Mouse (Mus musculus) embryonic facial prominence, embryonic 10.5 days (tissue): ENCODE measurements around the gene Ptprn2. TPM values are rescaled to one million over a fixed set of nuclear protein-coding genes. Genes with fewer than 3 reads are reported as not detected.

Experiments used
- DNase-seq: peaks from one replicate; pipeline ENCODE4 v3.0.0-alpha.2; 2017; ENCODE audit warnings: low spot score
- H3K27ac ChIP-seq: fragments of 300-500 bp; sonication (generic); replicated peaks from 2 replicates; pipeline ENCODE4 v1.5.1; 2016; ENCODE audit warnings: mild to moderate bottlenecking
- H3K27me3 ChIP-seq: fragments of 300-500 bp; sonication (generic); replicated peaks from 2 replicates; pipeline ENCODE4 v1.6.1; 2016; ENCODE audit warnings: low read depth, mild to moderate bottlenecking; ENCODE audit not compliant: poor library complexity, severe bottlenecking
- H3K36me3 ChIP-seq: fragments of 300-500 bp; sonication (generic); replicated peaks from 2 replicates; pipeline ENCODE4 v1.6.1; 2016; ENCODE audit warnings: mild to moderate bottlenecking, moderate library complexity
- H3K4me1 ChIP-seq: fragments of 300-500 bp; sonication (generic); 2 replicates; pipeline ENCODE4 v1.6.1; 2016
- H3K4me3 ChIP-seq: fragments of 300-500 bp; sonication (generic); 2 replicates; pipeline ENCODE4 v1.5.1; 2016; ENCODE audit warnings: mild to moderate bottlenecking, moderate library complexity
- H3K9me3 ChIP-seq: fragments of 300-500 bp; sonication (generic); 2 replicates; pipeline ENCODE4 v1.6.1; 2016; ENCODE audit warnings: mild to moderate bottlenecking
- WGBS: fragments of 180-500 bp; shearing (Covaris S2); methylation state at CpG from one replicate; pipeline ENCODE4 v1.1.7; 2016; 5-methylcytosine and 5-hydroxymethylcytosine counted together
- polyA plus RNA-seq: library from polyadenylated mRNA; unstranded; fragments of >200 nt; fragmentation: Nextera tagmentation; extraction: Ambion mirVana; gene quantifications from 2 replicates; pipeline ENCODE4 v1.2.1, GENCODE M21; 2016

The Ptprn2 gene
- polyA plus RNA-seq, 1 experiment from 2014 or later = 1.4 TPM

DNA sequence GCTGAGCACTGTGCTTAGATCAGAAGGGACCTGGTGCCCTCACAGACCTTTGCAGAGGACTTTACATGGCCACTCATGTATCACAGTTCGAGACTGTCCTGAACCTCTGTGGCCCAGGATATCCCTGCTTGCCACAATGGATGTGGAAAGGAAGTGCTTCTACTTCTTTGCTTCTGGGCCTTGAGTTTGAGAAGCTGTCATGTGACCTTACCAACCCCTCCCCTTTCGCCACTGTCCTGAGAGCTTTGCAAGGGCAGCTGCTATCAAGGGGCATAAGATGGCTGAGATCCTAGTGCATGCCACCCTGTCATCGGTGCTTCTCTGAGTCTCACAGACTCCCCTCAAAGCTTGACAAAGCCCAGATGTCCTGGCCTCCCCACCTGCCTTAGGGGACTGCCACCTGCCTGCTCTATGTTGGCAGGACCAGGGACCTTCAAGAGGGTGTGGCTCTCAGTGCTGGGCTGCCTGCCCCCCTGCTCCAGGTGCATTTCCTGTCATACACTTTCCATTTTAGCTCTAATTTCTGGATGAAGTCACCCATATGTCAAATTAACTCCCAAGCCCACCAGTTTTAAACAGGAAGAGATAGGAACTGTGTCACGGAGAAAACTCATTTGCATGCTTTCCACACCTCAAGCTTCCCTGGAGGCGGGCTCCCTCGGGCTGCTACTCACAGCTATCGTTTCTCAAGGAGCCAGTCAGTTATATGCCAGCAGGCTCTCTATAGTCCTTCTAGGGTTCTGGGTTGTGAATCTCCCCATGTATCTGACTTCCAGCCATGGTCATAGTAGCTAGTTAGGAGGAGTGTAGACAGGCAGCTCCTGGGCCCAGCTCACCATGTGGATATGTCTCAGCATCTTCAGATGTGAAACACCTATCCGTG, 112.8 kb downstream of the Ptprn2 start:
- H3K36me3 ChIP-seq = no peaks in the 10 kb centered on the region
- H3K9me3 ChIP-seq = no peaks in the 10 kb centered on the region
- peaks cover 4% of the 10 kb centered on the region; the same call in 1 of the 2 replicates for H3K4me1 ChIP-seq
- no peak overlapping the region for H3K4me3 ChIP-seq
- no peak for DNase-seq
- no peak overlapping the region for H3K27ac ChIP-seq
- H3K27me3 ChIP-seq = no peaks in the 10 kb centered on the region
- 80% methylated on average over 8 of the region's 8 CpGs for WGBS

DNA sequence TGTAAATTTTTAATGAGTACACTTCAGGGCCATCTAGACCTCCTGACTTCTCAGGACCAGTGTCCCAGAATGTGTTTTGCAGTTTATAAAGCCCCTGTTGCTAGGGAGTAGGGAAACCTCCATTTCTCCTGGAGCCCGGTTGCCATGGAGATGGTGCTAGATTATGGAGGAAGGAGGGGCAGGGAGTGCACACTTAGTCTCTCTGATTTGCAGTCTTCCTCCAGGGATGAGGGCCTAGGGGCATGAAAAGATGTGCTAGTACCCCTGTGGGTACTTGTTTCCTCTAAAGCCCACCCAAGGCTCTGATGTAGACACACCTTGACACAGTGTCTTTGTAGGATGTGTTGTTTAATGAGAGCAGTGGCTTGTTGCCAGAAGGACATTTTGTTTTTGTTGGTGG, 114.0 kb downstream of the Ptprn2 start:
- H3K27ac ChIP-seq = no peak overlapping the region
- H3K9me3 ChIP-seq = no peaks in the 10 kb centered on the region
- no peaks in the 10 kb centered on the region for H3K27me3 ChIP-seq
- 83% methylated on average over 1 of the region's 1 CpGs for whole genome bisulfite sequencing
- H3K36me3 ChIP-seq = no peaks in the 10 kb centered on the region
- no peak overlapping the region for H3K4me3 ChIP-seq
- H3K4me1 ChIP-seq = peaks cover 4% of the 10 kb centered on the region; the same call in 1 of the 2 replicates
- peak; percentile 39 for DNase-seq

DNA sequence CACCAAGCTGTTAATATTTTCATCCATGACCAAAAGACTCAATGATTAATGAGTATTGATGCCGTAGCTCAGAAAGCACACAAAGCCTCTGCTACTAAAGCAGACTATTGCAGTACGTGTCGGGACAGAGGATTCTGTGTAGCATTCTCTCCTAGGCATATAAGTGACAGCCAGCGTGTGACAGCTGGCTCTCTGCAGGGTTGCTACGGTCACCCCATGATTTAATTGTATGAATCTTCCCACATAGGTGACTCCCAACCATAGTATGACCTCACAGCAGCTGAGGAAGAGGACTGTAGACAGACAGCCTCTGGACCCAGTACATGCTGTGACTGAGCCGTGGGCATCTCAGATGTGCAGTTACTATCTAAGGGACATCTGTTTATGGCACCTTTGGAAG, 114.5 kb downstream of the Ptprn2 start:
- Histone ChIP-seq H3K4me1 (peaks cover 4% of the 10 kb centered on the region; the same call in 1 of the 2 replicates), H3K4me3 (no peak overlapping the region), H3K9me3 (no peaks in the 10 kb centered on the region), H3K27ac (no peak overlapping the region), H3K36me3 (no peaks in the 10 kb centered on the region), H3K27me3 (no peaks in the 10 kb centered on the region)
- 80% methylated on average over 6 of the region's 6 CpGs for WGBS
- no peak for DNase-seq

DNA sequence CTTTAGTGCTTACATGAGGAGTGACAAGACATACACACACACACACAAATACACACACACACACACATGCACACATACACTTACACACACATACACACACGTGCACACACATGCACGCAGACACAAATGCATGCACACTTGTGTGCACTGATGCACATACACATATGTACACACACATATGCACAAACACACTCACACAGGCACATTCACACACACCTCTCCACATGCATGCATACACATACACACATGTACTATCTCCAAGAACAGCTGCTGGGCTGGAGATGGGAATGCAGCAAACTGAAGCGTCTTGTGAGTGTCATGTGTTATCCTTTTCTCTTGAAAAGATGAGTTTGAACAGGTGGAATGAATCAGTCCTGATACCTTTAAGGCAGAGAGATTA, 115.9 kb downstream of the Ptprn2 start:
- Histone ChIP-seq H3K9me3 (no peaks in the 10 kb centered on the region), H3K27ac (no peak overlapping the region), H3K27me3 (no peaks in the 10 kb centered on the region), H3K4me3 (no peak overlapping the region), H3K36me3 (no peaks in the 10 kb centered on the region), H3K4me1 (peaks cover 7% of the 10 kb centered on the region)
- DNase-seq = no peak
- WGBS = 83% methylated on average over 3 of the region's 3 CpGs

DNA sequence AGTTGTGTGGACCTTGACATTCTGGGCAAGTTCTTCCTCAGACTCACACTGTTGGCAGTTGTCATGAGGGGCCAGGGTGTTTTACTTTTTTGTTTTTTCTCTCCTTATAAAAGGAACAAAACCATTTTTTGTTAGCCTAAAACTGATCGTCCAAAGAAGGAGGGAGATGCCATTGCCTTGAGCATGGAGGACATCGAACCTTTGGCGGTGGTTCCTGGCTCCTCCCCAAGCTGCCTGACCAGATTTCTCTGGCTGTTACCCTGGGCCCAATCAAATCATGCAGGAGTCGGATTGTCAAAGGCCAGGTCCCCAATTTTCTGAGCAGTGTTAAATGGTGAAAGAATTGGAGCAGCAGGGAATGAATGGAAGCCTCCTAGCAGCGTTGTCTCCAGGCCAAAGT, 116.4 kb downstream of the Ptprn2 start:
- H3K27ac ChIP-seq = no peak overlapping the region
- no peaks in the 10 kb centered on the region for H3K9me3 ChIP-seq
- peaks cover 12% of the 10 kb centered on the region for H3K4me1 ChIP-seq
- 79% methylated on average over 5 of the region's 5 CpGs for WGBS
- H3K27me3 ChIP-seq = no peaks in the 10 kb centered on the region
- H3K4me3 ChIP-seq = no peak overlapping the region
- no peaks in the 10 kb centered on the region for H3K36me3 ChIP-seq
- DNase-seq = no peak

DNA sequence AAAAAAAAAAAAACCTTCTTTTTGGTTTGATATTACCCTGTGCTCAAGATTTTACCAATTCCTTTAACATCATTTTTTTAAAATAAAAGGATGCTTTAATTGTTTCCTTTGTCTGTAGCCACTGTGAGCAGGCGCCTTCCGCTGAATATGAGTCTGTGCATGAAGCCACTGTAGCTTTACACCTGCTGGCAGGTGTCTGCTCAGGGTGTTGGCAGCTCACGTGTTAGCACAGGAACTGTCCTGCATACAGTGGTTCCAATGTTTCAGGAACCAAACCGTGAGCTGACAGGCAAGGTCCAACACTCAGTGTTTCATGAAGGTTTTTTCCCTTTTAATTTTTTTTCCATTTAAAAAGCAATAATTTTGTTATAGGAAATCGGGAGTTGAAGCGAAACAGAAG, 123.1 kb downstream of the Ptprn2 start:
- 89% methylated on average over 6 of the region's 6 CpGs for WGBS
- DNase-seq = no peak
- Histone ChIP-seq H3K4me3 (no peak overlapping the region), H3K36me3 (no peaks in the 10 kb centered on the region), H3K27ac (no peak overlapping the region), H3K27me3 (no peaks in the 10 kb centered on the region), H3K9me3 (no peaks in the 10 kb centered on the region), H3K4me1 (peaks cover 8% of the 10 kb centered on the region)

DNA sequence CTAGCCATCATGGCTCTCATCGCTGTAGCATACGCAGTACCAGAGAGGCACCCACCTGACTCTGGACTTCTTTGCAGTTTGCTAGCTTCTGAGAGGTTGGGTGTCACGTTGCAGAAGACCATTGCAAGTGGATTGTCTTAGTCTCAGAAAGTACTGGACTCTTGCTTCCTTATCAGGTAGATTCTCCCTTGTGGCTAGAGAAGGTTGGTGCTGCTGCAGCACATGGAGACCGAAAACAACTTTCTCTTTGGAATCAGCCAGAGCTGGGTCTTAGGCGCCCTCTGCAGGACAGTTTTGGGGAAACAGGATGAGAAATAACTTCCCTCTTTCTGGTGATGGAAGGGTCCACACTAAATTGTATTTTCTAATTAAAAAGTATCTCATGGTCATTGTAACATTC, 134.3 kb downstream of the Ptprn2 start:
- 46% methylated on average over 5 of the region's 5 CpGs for WGBS
- Histone ChIP-seq H3K27me3 (no peaks in the 10 kb centered on the region), H3K4me1 (no peaks in the 10 kb centered on the region), H3K36me3 (no peaks in the 10 kb centered on the region), H3K4me3 (no peak overlapping the region), H3K9me3 (no peaks in the 10 kb centered on the region), H3K27ac (no peak overlapping the region)
- DNase-seq = peak; percentile 77

DNA sequence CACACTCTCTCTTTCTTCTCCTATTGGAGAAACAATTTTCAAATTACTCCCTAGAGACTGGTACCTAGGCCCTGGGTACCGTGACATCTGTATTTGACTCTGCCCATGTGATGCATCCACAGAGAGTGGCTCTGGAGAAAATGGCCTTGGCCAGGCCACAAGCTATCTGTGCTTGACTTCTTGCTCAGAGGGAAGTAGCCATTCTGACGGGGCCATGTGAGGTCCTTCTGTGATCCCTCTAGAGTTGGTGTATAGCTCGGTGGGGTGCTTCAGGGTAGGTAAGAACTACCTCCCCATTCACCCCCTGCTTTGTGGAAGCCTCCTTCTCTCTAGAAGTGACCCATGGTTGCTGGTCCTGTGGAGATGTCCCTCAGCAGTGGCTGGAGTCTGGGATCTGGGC, 134.8 kb downstream of the Ptprn2 start:
- WGBS = 77% methylated on average over 3 of the region's 3 CpGs
- no peak overlapping the region for H3K27ac ChIP-seq
- no peaks in the 10 kb centered on the region for H3K36me3 ChIP-seq
- H3K4me1 ChIP-seq = no peaks in the 10 kb centered on the region
- no peaks in the 10 kb centered on the region for H3K9me3 ChIP-seq
- no peak for DNase-seq
- H3K4me3 ChIP-seq = no peak overlapping the region
- H3K27me3 ChIP-seq = no peaks in the 10 kb centered on the region

DNA sequence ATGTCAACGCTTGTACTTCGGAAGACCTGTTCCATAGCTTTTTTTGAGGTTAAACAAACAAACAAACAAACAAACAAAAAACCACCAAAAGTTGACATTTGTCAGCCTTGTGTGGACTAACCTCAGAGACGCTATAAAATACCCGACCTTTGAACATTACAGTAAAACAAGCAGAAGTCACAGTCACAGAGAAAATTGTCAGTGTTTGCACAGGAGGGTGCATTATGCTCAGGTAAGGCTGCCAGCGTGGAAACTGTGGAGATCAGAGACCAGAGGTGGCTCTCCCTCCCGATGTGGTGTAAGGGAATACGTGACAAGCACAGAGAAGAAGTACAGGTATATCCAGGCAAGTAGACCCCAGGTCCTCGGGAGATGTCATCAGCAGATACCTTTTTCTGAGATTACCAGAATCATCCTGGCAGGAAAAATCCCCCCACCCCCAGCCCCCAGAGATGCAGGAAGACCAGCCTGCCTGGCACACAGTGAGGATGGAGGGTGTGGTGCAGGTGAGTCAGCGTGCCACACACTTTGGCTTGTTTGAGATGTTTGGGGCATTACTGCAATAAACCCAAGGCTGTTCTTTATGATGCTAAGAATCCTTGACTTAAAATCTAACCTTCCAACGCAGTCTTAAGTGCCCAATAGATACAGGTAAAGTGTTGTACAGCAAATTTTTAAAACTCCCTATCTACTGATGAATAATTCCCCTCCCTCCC, 136.0 kb downstream of the Ptprn2 start:
- no peaks in the 10 kb centered on the region for H3K27me3 ChIP-seq
- H3K36me3 ChIP-seq = no peaks in the 10 kb centered on the region
- no peaks in the 10 kb centered on the region for H3K9me3 ChIP-seq
- 82% methylated on average over 10 of the region's 10 CpGs for WGBS
- no peak overlapping the region for H3K4me3 ChIP-seq
- no peaks in the 10 kb centered on the region for H3K4me1 ChIP-seq
- no peak for DNase-seq
- H3K27ac ChIP-seq = no peak overlapping the region

DNA sequence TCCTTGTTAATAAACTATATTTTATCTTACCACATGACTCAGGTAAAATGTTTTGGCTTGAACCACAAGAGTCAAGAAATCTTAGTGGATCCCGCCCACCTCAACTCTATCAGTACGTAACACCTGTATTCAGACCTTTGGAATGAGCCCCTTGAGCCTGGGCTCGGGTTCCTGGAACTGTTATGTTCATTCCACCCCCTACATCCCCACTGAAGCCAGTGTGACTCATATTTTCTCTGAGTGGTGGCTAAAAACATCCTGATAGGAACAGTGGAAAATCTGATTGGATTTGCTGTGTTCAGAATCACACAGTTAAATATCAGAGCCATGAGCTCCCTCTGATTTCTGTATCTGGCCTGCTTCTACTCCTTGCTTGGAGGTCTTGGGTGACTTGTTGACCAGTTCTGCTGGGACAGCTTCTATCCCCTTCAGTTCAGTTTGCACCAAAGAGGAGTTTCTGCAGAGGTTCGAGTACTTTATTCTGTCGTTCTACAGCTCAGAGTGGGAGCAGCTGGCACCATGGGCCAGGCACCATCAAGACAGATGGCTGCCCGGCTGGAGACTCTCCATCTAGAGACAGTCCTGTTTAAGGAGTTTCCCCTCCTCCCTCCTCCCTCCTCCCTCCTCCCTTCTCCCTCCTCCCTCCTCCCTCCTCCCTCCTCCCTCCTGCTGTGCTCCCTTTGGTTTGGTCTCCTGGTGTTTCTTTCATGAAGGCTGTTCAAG, 137.3 kb downstream of the Ptprn2 start:
- no peak for DNase-seq
- H3K9me3 ChIP-seq = no peaks in the 10 kb centered on the region
- H3K27ac ChIP-seq = no peak overlapping the region
- no peaks in the 10 kb centered on the region for H3K4me1 ChIP-seq
- H3K27me3 ChIP-seq = no peaks in the 10 kb centered on the region
- no peak overlapping the region for H3K4me3 ChIP-seq
- 72% methylated on average over 6 of the region's 6 CpGs for WGBS
- H3K36me3 ChIP-seq = no peaks in the 10 kb centered on the region

DNA sequence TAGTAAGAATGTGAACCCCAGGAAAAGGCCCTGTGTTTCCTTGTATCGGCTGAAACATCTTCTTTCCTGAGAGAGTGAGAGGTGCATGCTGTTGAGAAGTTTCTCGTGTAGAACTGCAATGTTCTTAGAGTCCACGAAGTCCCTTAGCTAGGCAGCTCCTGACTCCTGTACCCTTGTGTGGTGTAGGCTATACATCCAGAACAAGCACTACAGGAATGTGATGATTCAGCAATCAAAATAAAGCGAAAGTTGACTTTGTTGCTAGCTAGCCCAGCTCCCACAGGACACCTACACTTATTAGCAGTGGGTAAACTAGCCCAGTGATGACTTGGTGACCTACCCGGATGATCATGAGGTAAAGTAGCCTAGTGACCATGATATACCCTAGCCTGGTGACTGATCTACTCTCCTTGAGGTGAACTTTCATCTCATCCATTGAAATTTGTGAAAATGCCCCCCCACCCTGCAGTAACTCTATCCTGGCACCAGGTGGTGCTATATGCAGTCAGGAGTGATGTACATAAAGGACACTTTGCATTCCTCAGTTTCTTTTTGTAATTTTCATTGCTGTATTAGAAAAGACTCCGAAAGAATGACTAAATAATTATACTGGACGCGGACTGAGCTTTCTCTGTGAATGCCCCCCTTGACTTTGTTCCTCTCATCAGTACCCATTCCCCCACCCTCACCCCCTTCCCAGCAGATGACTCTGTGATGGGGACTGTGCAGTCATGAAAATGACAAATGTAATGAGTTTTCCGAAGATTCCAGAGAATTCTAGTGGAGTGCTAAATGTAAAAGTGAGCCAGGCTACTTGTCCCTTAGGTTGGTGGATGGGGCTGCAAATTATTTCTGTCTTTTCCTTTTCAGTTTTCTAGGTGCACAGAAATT, 140.1 kb downstream of the Ptprn2 start:
- Histone ChIP-seq H3K4me1 (no peaks in the 10 kb centered on the region), H3K9me3 (no peaks in the 10 kb centered on the region), H3K27ac (no peak overlapping the region), H3K36me3 (no peaks in the 10 kb centered on the region), H3K4me3 (no peak overlapping the region), H3K27me3 (no peaks in the 10 kb centered on the region)
- peak; percentile 57 for DNase-seq
- 65% methylated on average over 9 of the region's 9 CpGs for WGBS

DNA sequence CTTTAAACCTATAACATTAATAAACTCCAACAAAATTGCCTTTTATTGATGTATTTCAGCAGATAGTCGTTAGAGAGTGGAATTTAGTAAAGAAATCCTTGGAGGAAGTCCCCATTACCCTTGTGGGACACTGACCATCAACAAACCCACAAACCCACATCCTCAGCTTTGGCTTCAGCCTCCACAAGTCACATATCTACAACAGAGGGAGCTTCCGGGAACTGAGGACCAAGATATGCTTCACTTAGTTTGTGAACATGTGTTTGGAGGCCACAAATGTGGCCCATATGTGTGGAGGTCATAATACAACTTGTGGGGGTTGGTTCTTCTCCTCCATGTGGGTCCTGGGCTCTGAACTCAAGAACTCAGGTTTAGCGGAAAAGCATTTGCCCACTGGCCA, 143.5 kb downstream of the Ptprn2 start:
- H3K4me3 ChIP-seq = no peak overlapping the region
- WGBS = 79% methylated on average over 3 of the region's 3 CpGs
- H3K4me1 ChIP-seq = no peaks in the 10 kb centered on the region
- no peaks in the 10 kb centered on the region for H3K36me3 ChIP-seq
- no peak for DNase-seq
- H3K27ac ChIP-seq = no peak overlapping the region
- no peaks in the 10 kb centered on the region for H3K27me3 ChIP-seq
- no peaks in the 10 kb centered on the region for H3K9me3 ChIP-seq
